Mouse (Mus musculus) lung, adult 2 months (tissue): ENCODE data around the gene Fat1.

Experiments used
- CTCF ChIP-seq: fragments of 200-500 bp; IDR thresholded peaks from 2 replicates; pipeline ENCODE4 v1.5.1; 2011; ENCODE audit warnings: mild to moderate bottlenecking, low read length, control low read depth; ENCODE audit not compliant: insufficient read depth
- POLR2A ChIP-seq: fragments of 200-500 bp; IDR thresholded peaks from 2 replicates; pipeline ENCODE4 v1.6.1; 2011; ENCODE audit warnings: low read depth, mild to moderate bottlenecking, control low read depth, low read length, borderline replicate concordance; ENCODE audit errors: extremely low read depth

- TF ChIP-seq CTCF (peak; percentile 59), POLR2A (no peak)
Observed at GRCm38 (mm10) chr8:45010685-45011084, 75.4 kb downstream of the Fat1 start.
